Mouse (Mus musculus) intestine, postnatal 0 days (tissue): ENCODE results near the gene Nrm. TPM values are rescaled to one million over a fixed set of nuclear protein-coding genes. Genes with fewer than 3 reads are reported as not detected.
A peak's percentile ranks its signal among the peaks of the same experiment; 100 is the strongest.

ENCODE experiments used
- ATAC-seq: fragments of 200-750 bp; cut with Nextera tagmentation; 2 replicates; pipeline ENCODE4 v1.8.0; 2017; ENCODE audit warnings: mild to moderate bottlenecking, moderate TSS enrichment, moderate library complexity
- H3K27ac ChIP-seq: fragments of 300-500 bp; sonication (generic); 2 replicates; pipeline ENCODE4 v1.5.1; 2014; ENCODE audit warnings: mild to moderate bottlenecking, low read depth, low read length, moderate library complexity
- H3K27me3 ChIP-seq: fragments of 300-500 bp; sonication (generic); replicated peaks from 2 replicates; pipeline ENCODE4 v1.6.1; 2014; ENCODE audit warnings: low read length, mixed read lengths; ENCODE audit not compliant: control insufficient read depth, insufficient read depth
- H3K36me3 ChIP-seq: fragments of 300-500 bp; sonication (generic); 2 replicates; pipeline ENCODE4 v1.6.1; 2014; ENCODE audit warnings: mild to moderate bottlenecking, moderate library complexity; ENCODE audit not compliant: control insufficient read depth, insufficient read depth
- H3K4me1 ChIP-seq: fragments of 300-500 bp; sonication (generic); replicated peaks from 2 replicates; pipeline ENCODE4 v1.6.1; 2014; ENCODE audit warnings: antibody characterized with exemption, low read length, mixed read lengths; ENCODE audit not compliant: control insufficient read depth, insufficient read depth
- H3K4me2 ChIP-seq: fragments of 300-500 bp; sonication (generic); replicated peaks from 2 replicates; pipeline ENCODE4 v1.6.1; 2014; ENCODE audit warnings: low read depth, mild to moderate bottlenecking, moderate library complexity
- H3K4me3 ChIP-seq: fragments of 300-500 bp; sonication (generic); 2 replicates; pipeline ENCODE4 v1.5.1; 2014; ENCODE audit warnings: low read depth, low read length
- H3K9ac ChIP-seq: fragments of 300-500 bp; sonication (generic); 2 replicates; pipeline ENCODE4 v1.6.1; 2014; ENCODE audit warnings: mild to moderate bottlenecking, low read depth, low read length
- H3K9me3 ChIP-seq: fragments of 300-500 bp; sonication (generic); 2 replicates; pipeline ENCODE4 v1.6.1; 2016; ENCODE audit warnings: mixed run types; ENCODE audit not compliant: control insufficient read depth
- CTCF ChIP-seq: sonication (generic); IDR thresholded peaks from 2 replicates; pipeline ENCODE4 v1.5.1; 2016; ENCODE audit warnings: low read depth, mild to moderate bottlenecking, control low read depth, antibody characterized with exemption, moderate library complexity
- WGBS: fragments of 180-500 bp; shearing (Covaris S2); extraction: QIAGEN DNeasy Blood & Tissue Kit; methylation state at CpG from one replicate; pipeline ENCODE4 v1.1.7; 2014; 5-methylcytosine and 5-hydroxymethylcytosine counted together
- polyA plus RNA-seq: library from polyadenylated mRNA; unstranded; fragments of >200 nt; fragmentation: Nextera tagmentation; extraction: Ambion mirVana; gene quantifications from 2 replicates; pipeline ENCODE4 v1.2.1, GENCODE M21; 2015

Gene Nrm
- polyA plus RNA-seq, 1 experiment from 2014 or later: 19.8 TPM

DNA sequence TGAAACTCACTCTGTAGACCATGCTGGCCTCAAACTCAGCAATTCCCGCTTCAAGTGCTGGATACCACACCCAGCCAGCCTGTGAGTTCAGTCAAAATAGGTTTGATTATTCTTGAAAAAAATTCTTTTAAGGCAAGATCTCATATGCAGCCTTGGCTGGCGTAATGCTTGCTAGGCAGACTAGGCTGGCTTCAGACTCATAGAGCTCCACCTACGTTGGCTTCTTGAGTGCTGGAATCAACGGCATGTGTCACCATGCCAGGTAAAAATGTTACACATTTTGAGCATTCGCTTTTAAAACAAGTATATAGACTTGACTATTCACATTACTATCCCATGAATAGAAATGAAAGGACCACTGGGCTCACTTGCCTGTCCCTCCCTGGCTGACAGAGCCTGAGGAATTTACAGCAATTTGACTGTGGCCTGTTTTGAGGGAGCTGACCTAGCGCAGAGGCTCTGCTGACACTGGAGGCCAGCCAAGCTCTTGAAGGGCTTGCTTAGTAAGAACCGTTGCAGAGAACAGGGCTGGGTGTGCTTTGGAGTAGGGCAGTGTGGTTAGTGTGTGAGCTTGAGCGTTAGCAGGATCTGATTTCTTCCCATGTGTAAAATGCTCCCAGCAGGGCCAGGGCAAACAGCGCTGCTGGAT, 42.3 kb downstream of the Nrm start:
- no peak for TF ChIP-seq CTCF
- Histone ChIP-seq H3K36me3 (peaks cover 18% of the 10 kb centered on the region), H3K4me2 (no peak overlapping the region), H3K9me3 (no peaks in the 10 kb centered on the region), H3K4me1 (no peaks in the 10 kb centered on the region), H3K27me3 (no peaks in the 10 kb centered on the region), H3K4me3 (no peak overlapping the region), H3K9ac (no peak overlapping the region), H3K27ac (no peak overlapping the region)
- ATAC-seq: no peak
- WGBS: 88% methylated on average over 9 of the region's 9 CpGs

GRCm38 (mm10) chr17:35903992-35904355, 42.9 kb downstream of the Nrm start:
- no peak for TF ChIP-seq CTCF
- no peak for ATAC-seq
- Histone ChIP-seq H3K4me2 (no peak overlapping the region), H3K9me3 (no peaks in the 10 kb centered on the region), H3K27me3 (no peaks in the 10 kb centered on the region), H3K9ac (no peak overlapping the region), H3K4me1 (0 out of 2 replicates have a peak, but pooled peaks cover 2% of the 10 kb centered on the region), H3K27ac (no peak overlapping the region), H3K4me3 (no peak overlapping the region), H3K36me3 (peaks cover 18% of the 10 kb centered on the region)
- 71% methylated on average over 4 of the region's 4 CpGs for WGBS

GRCm38 (mm10) chr17:35905587-35905986, 44.5 kb downstream of the Nrm start:
- TF ChIP-seq CTCF: no peak
- no peaks in the 10 kb centered on the region for H3K27me3 ChIP-seq

GRCm38 (mm10) chr17:35907609-35908008, 46.5 kb downstream of the Nrm start:
- H3K4me1 ChIP-seq: 0 out of 2 replicates have a peak, but pooled peaks cover 3% of the 10 kb centered on the region
- no peak for ATAC-seq
- H3K4me3 ChIP-seq: no peak overlapping the region
- H3K27ac ChIP-seq: no peak overlapping the region
- no peaks in the 10 kb centered on the region for H3K9me3 ChIP-seq
- no peak overlapping the region for H3K9ac ChIP-seq
- peak; percentile 46 for TF ChIP-seq CTCF
- peaks cover 17% of the 10 kb centered on the region for H3K36me3 ChIP-seq
- WGBS: 70% methylated on average over 2 of the region's 2 CpGs
- no peak overlapping the region for H3K4me2 ChIP-seq
- no peaks in the 10 kb centered on the region for H3K27me3 ChIP-seq

More at GRCm38 (mm10) chr17:35905587-35905986, 44.5 kb downstream of the Nrm start:
- no peak for ATAC-seq
- Histone ChIP-seq H3K9me3 (no peaks in the 10 kb centered on the region), H3K4me2 (no peak overlapping the region), H3K4me1 (0 out of 2 replicates have a peak, but pooled peaks cover 3% of the 10 kb centered on the region), H3K36me3 (peaks cover 13% of the 10 kb centered on the region), H3K27ac (no peak overlapping the region), H3K9ac (no peak overlapping the region), H3K4me3 (no peak overlapping the region)
- 97% methylated on average over 1 of the region's 1 CpGs for WGBS

DNA sequence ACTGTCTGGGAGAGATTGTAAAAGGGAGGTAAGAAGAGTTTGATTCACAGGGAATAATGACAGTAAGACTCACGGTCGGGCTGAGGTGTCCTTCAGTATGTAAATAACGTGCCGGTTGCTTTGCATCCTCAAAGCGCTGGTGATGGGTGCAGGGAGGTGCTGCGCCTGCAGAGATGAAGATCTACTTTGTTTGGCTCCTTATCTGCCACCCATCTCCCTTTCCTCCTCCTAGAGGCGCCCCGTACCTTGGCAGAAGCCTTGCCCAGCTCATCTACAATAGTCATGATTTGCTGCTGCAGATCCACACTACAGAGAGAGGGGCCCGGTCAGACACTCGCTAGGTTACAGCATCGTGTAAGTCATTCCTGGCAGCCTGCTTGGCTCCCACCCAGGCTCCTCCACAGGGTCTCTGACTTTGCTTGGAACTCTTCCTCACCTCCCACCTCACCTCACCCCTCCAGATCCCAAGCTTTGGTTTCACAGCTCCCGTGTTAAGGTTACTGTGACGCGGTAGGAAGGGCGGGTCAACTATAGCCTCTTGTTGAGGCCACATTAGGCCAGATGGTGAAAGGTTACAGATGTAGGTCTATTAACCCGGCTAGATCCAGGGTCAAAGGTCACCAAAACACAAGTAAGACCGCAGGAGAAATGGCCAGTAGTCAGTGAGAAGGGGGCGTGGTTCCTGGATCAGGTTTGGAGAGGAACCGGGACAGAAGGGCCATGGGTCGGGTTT, 48.2 kb downstream of the Nrm start:
- H3K9me3 ChIP-seq: no peaks in the 10 kb centered on the region
- TF ChIP-seq CTCF: no peak
- peak overlapping the region; percentile 89 for H3K4me2 ChIP-seq
- 14% methylated on average over 20 of the region's 20 CpGs for WGBS
- peak; percentile 64 for ATAC-seq
- 0 out of 2 replicates have a peak, but pooled peaks cover 3% of the 10 kb centered on the region for H3K4me1 ChIP-seq
- H3K27me3 ChIP-seq: no peaks in the 10 kb centered on the region
- peaks cover 26% of the 10 kb centered on the region for H3K36me3 ChIP-seq
- peak overlapping the region; percentile 78 for H3K27ac ChIP-seq
- peak overlapping the region; percentile 64 for H3K9ac ChIP-seq
- peak overlapping the region; percentile 67 for H3K4me3 ChIP-seq

GRCm38 (mm10) chr17:35909919-35910369, 48.8 kb downstream of the Nrm start, which contains the start of gene Atat1:
Atat1 (minus strand) TSS chr17:35910075.
- peak; percentile 86 for ATAC-seq
- Histone ChIP-seq H3K27ac (peak within 1 kb of the TSS; percentile 78), H3K9me3 (no peaks in the 10 kb centered on the region), H3K4me3 (peak within 1 kb of the TSS; percentile 67), H3K36me3 (peaks cover 26% of the 10 kb centered on the region), H3K4me2 (peak within 1 kb of the TSS; percentile 89), H3K4me1 (0 out of 2 replicates have a peak, but pooled peaks cover 3% of the 10 kb centered on the region), H3K9ac (peak within 1 kb of the TSS; percentile 64), H3K27me3 (no peaks in the 10 kb centered on the region)
- 2% methylated on average over 25 of the region's 25 CpGs for WGBS
- no peak for TF ChIP-seq CTCF
